Mouse (Mus musculus): ENCODE measurements around the gene Rnf115. TPM values are rescaled to one million over a fixed set of nuclear protein-coding genes. Genes with fewer than 3 reads are reported as not detected.
"Not testable (repeated sequence)": the region's sequence is repeated elsewhere in the genome, so short reads cannot be mapped to it uniquely, and the experiment has no call there.

Gene Rnf115
- polyA plus RNA-seq, 1 experiment from 2014 or later = 64.3 TPM

DNA sequence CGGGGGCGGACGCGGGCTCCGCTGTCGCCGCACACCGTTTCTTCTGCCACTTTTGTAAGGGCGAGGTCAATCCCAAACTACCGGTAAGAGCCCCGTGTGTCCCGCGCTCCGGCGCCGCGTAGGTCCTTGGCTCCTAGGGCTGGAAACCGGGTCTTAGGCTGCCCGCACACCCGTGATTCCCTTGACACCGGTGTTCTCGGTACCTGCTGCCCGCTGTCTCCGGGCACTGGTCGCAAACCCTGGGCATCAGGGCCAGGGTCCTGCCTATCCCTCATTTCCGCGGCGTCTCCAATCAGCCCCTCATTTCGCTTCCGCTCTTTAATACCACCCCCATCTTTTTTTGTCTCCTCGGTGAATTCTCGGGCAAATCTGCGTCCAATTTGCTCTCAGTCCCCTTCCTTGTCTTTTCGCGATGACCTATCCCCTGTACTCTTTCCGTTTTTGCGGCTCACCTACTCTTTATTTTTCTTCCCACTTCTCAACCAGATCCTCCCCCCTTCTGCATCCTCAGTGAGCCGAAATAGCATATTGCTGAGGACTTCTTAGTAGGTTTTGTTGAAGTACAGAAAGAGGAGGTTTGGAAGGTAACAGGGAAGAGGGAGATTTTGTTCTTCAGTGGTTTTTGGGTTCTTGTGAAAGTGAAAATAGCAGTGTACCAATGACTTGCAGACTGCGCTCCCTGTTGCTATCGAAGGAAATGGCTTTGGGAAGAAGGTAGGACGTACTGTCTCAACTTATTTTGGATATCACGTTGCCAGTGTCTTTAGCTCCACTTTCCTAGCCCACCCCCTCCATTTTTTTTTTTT lies 567 bp downstream of the Rnf115 start:
- H3K4me1 ChIP-seq = peaks cover 23% of the 10 kb centered on the region
- peak overlapping the region; percentile 94 for H3K27ac ChIP-seq
- H3K27me3 ChIP-seq (ENCODE audit: low read depth, poor library complexity, severe bottlenecking) = no peaks in the 10 kb centered on the region
- H3K36me3 ChIP-seq = peaks cover 25% of the 10 kb centered on the region
- WGBS = under 1% methylated on average over 42 of the region's 42 CpGs
- no peak for DNase-seq (ENCODE audit: low spot score)
- H3K4me3 ChIP-seq = peak overlapping the region; percentile 96
- H3K9me3 ChIP-seq (replicated peaks) = no peaks in the 10 kb centered on the region

- H3K36me3 ChIP-seq = peaks cover 17% of the 10 kb centered on the region
- 58% methylated on average over 7 of the region's 7 CpGs for WGBS
- no peaks in the 10 kb centered on the region for H3K27me3 ChIP-seq (ENCODE audit: low read depth, poor library complexity, severe bottlenecking)
- H3K4me3 ChIP-seq = peak overlapping the region; percentile 96
- no peaks in the 10 kb centered on the region for H3K9me3 ChIP-seq (replicated peaks)
- no peak for DNase-seq (ENCODE audit: low spot score)
- peaks cover 23% of the 10 kb centered on the region for H3K4me1 ChIP-seq
- H3K27ac ChIP-seq = no peak overlapping the region
Measured at GRCm38 (mm10) chr3:96728634-96729402, 1.4 kb downstream of the Rnf115 start.

GRCm38 (mm10) chr3:96729403-96729784 lies 1.9 kb downstream of the Rnf115 start:
- Histone ChIP-seq H3K4me3 (peak overlapping the region; percentile 96), H3K27ac (no peak overlapping the region), H3K9me3 (replicated peaks) (no peaks in the 10 kb centered on the region), H3K27me3 (ENCODE audit: low read depth, poor library complexity, severe bottlenecking) (no peaks in the 10 kb centered on the region), H3K4me1 (peaks cover 23% of the 10 kb centered on the region), H3K36me3 (peaks cover 13% of the 10 kb centered on the region)
- DNase-seq (ENCODE audit: low spot score) = no peak
- 45% methylated on average over 3 of the region's 3 CpGs for WGBS

GRCm38 (mm10) chr3:96730785-96731184 lies 3.3 kb downstream of the Rnf115 start:
- H3K4me3 ChIP-seq = no peak overlapping the region
- H3K27ac ChIP-seq = no peak overlapping the region
- 0 out of 2 replicates have a peak, but pooled peaks cover 3% of the 10 kb centered on the region for H3K36me3 ChIP-seq
- peaks cover 23% of the 10 kb centered on the region for H3K4me1 ChIP-seq
- WGBS = 80% methylated on average over 5 of the region's 5 CpGs
- H3K9me3 ChIP-seq (replicated peaks) = no peaks in the 10 kb centered on the region
- no peaks in the 10 kb centered on the region for H3K27me3 ChIP-seq (ENCODE audit: low read depth, poor library complexity, severe bottlenecking)
- DNase-seq (ENCODE audit: low spot score) = no peak

DNA sequence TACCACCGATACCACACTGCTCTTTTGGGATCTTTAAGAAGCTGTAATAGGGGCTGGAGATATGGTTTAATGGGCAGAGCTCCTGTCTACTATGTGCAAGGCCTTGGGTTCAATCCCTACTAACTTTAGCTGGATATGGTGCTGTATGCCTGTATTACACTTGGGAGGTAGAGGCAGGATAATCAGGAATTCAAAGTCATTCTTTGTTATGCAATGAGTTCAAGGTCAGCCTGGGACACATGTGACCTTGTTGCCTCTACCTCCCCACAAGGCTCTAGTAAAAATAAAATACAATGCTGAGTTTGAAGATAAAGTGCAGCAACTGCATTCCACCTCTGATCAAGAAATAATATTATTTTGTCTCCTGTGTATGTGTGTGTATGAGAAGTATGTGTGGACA lies 6.5 kb downstream of the Rnf115 start:
- DNase-seq (ENCODE audit: low spot score) = no peak
- Histone ChIP-seq H3K27me3 (ENCODE audit: low read depth, poor library complexity, severe bottlenecking) (no peaks in the 10 kb centered on the region), H3K4me3 (no peak overlapping the region), H3K9me3 (replicated peaks) (no peaks in the 10 kb centered on the region), H3K4me1 (peaks cover 9% of the 10 kb centered on the region), H3K36me3 (0 out of 2 replicates have a peak, but pooled peaks cover 3% of the 10 kb centered on the region), H3K27ac (no peak overlapping the region)
- 96% methylated on average over 1 of the region's 1 CpGs for WGBS

DNA sequence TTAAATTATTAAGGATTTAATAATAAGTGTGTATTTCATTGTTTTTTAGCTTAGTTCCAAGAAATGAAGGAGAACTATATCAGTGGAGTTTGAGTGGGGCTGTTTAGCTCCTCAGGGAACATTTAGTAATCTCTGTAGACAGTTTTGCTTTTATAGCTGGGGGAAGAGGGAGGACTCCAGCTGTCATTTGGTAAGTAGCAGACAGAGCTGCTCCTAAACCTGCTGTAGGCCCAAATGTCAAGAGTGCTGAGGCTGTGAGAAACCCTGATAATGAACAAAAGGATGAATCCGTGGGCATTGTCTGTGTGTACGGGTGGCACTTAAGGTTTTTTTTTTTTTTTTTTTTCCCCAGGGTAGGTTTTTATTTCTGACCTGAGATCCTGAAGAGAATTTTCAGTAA lies 7.7 kb downstream of the Rnf115 start:
- Histone ChIP-seq H3K9me3 (replicated peaks) (no peaks in the 10 kb centered on the region), H3K36me3 (0 out of 2 replicates have a peak, but pooled peaks cover 3% of the 10 kb centered on the region), H3K4me3 (no peak overlapping the region), H3K27ac (no peak overlapping the region), H3K27me3 (ENCODE audit: low read depth, poor library complexity, severe bottlenecking) (no peaks in the 10 kb centered on the region), H3K4me1 (0 out of 2 replicates have a peak, but pooled peaks cover 4% of the 10 kb centered on the region)
- DNase-seq (ENCODE audit: low spot score) = no peak
- WGBS = 98% methylated on average over 2 of the region's 2 CpGs

DNA sequence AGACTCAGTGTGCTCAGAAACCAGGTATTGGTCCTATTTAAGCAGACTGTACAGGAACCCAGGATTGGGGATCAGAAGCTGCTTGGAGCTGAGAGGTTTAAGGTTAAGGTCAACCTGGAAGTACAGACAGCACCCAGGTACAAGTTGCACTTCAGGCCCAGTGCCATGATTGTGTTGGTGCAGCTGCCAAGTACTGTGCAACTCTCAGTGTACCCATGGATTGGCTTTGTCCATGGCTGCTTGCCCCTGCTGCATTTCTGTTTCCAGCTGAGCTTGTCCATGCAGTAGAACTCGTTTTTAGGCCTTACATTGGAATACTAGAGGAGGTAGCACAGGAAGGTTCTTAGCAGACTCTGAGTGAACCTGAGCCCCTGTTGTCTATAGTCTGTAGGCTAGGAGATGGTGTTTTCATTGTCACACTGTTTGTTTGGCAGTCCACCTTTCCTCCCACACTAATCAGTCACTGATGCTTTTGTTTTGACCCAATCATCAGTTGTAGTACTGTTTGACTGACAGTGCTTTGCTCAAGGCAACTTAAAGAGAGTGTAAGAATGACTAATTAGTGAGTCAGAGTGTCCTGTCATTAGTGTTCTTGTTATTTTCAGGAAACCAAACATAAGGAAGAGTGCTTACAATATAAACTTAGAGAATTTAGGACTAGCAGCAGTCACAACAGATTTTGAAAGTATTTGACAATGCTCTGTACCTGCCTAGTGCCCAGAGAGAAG lies 9.7 kb downstream of the Rnf115 start:
- Histone ChIP-seq H3K36me3 (0 out of 2 replicates have a peak, but pooled peaks cover 3% of the 10 kb centered on the region), H3K27me3 (ENCODE audit: low read depth, poor library complexity, severe bottlenecking) (no peaks in the 10 kb centered on the region), H3K4me3 (no peak overlapping the region), H3K4me1 (no peaks in the 10 kb centered on the region), H3K27ac (no peak overlapping the region), H3K9me3 (replicated peaks) (no peaks in the 10 kb centered on the region)
- no peak for DNase-seq (ENCODE audit: low spot score)
- 68% methylated on average over 1 of the region's 1 CpGs for WGBS

DNA sequence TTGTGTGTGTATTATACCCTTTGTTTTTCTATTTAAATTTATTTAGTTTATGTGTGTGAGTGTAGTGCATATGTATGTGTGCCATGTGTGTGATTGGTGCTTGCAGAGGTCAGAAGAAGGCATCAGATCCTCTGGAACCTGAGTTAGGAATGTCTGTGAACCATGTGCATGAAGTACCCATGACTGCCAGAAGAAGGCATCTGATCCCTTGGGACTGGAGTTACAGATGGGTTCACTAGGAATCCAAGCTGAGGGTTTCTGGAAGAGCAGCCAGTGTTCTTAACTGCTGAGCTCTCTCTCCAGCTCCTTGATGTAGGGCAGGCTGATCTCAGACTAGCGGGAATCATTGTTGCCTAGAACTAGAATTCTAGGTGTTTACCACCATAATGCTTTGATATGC lies 10.5 kb downstream of the Rnf115 start:
- no peak overlapping the region for H3K27ac ChIP-seq
- DNase-seq (ENCODE audit: low spot score) = no peak
- H3K36me3 ChIP-seq = no peaks in the 10 kb centered on the region
- WGBS = 93% methylated on average over 1 of the region's 1 CpGs
- no peaks in the 10 kb centered on the region for H3K4me1 ChIP-seq
- H3K27me3 ChIP-seq (ENCODE audit: low read depth, poor library complexity, severe bottlenecking) = no peaks in the 10 kb centered on the region
- H3K9me3 ChIP-seq (replicated peaks) = no peaks in the 10 kb centered on the region
- H3K4me3 ChIP-seq = no peak overlapping the region

DNA sequence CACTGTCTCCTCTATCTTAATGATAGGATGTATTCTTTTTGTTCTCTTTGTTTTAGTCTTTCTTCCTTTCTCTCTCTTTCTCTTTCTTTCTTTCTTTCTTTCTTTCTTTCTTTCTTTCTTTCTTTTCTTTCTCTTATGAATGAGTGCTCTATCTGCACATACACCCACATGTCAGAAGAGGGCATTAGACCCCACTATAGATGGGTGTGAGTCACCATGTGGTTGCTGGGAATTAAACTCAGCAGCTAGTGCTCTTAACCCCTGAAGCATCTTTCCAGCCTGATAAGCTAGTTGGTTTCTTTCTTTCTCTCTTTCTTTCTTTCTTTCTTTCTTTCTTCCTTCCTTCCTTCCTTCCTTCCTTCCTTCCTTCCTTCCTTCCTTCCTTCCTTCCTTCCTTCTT lies 12.8 kb downstream of the Rnf115 start:
- H3K36me3 ChIP-seq = not testable (repeated sequence)

DNA sequence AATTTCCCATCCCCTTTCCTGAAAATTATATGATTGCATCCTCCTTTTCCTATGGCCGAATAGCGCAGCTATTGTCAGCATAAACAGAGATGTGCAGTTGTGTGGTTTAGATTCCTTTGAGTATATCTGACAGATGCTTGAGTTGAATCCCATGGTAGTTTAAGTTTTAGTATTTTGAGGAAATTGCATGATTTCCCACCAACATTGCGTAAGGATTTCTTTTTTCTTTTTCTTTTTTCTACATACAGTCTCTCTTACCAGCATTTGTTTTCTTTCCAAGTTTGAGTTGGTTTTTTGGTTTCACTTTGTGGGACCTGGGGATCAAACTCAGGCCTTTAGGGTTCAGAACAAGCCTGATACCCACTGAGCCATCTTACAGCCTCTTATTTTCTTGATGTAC lies 16.9 kb downstream of the Rnf115 start:
- H3K9me3 ChIP-seq (replicated peaks) = no peaks in the 10 kb centered on the region

More for the DNA sequence above, 12.8 kb downstream of the Rnf115 start:
- H3K27me3 ChIP-seq (ENCODE audit: low read depth, poor library complexity, severe bottlenecking); H3K27ac ChIP-seq; H3K4me1 ChIP-seq; H3K4me3 ChIP-seq; H3K9me3 ChIP-seq (replicated peaks); DNase-seq (ENCODE audit: low spot score): not testable (repeated sequence)

DNA sequence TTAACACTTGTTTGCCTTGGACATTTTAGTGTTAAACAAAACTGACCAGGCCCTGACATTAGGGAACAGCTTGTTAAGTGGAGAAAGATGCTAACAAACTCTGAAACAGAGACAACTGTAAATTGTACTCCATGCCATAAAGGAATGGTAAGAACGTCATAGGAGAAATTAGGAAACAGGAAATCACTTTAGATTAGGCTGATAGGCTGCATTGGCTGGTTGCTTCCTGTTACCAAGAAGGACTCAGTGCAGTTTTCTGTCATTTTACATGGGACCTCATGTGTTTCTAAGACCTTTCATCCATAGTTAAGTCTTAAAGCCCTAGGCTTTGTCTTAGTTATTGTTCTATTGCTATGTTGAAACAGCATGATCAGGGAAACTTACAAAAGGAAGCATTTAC lies 19.4 kb downstream of the Rnf115 start:
- no peaks in the 10 kb centered on the region for H3K9me3 ChIP-seq (replicated peaks)
- 69% methylated on average over 1 of the region's 1 CpGs for WGBS
- H3K36me3 ChIP-seq = no peaks in the 10 kb centered on the region
- no peaks in the 10 kb centered on the region for H3K27me3 ChIP-seq (ENCODE audit: low read depth, poor library complexity, severe bottlenecking)
- H3K4me3 ChIP-seq = no peak overlapping the region
- no peak for DNase-seq (ENCODE audit: low spot score)
- no peak overlapping the region for H3K27ac ChIP-seq
- no peaks in the 10 kb centered on the region for H3K4me1 ChIP-seq

More for the DNA sequence above, 16.9 kb downstream of the Rnf115 start:
- no peak for DNase-seq (ENCODE audit: low spot score)
- WGBS = 95% methylated on average over 3 of the region's 3 CpGs
- H3K27me3 ChIP-seq (ENCODE audit: low read depth, poor library complexity, severe bottlenecking) = no peaks in the 10 kb centered on the region
- H3K36me3 ChIP-seq = no peaks in the 10 kb centered on the region
- no peaks in the 10 kb centered on the region for H3K4me1 ChIP-seq
- H3K27ac ChIP-seq = no peak overlapping the region
- H3K4me3 ChIP-seq = no peak overlapping the region

DNA sequence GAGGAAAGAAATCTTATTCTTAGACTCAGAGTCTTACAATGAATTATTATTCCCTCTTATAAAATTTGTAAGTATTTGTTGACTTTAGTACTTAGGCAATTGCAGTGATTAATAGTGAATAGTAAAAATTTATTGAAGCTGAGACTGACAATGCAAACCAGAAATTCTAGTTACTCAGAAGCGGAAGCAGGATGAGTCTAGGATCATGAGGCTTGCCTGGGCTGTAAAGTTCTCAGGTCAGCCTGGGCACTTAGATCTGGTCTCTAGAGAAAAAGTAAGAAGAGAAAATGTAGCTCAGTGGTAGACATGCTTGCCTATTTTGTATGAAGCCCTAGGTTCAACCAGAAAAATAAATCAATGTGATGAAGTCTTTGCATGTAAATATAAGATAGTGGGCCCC lies 28.5 kb downstream of the Rnf115 start:
- H3K4me1 ChIP-seq = no peaks in the 10 kb centered on the region

DNA sequence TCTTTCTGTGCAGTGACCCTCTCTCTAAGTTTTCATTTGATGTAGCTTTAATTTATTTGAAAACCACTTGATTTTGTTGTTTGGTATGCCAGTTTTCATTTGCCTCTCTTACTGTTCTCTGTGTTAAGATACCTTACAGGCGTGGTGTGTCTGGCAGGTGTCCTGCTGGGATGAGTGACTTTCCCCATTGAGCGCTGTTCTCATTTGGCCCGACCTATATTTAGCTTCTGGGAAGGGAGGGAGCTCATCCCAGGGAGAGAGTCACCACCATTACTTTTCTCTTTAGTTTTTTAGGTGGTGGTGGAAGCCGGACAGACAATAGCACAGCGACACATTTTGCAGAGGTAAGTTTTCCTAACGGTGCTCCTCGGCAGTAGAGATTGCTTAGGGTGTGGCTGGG lies 30.2 kb downstream of the Rnf115 start:
- peaks cover 32% of the 10 kb centered on the region for H3K36me3 ChIP-seq
- H3K27me3 ChIP-seq (ENCODE audit: low read depth, poor library complexity, severe bottlenecking) = no peaks in the 10 kb centered on the region
- WGBS = 82% methylated on average over 7 of the region's 7 CpGs
- H3K4me3 ChIP-seq = no peak overlapping the region
- no peaks in the 10 kb centered on the region for H3K9me3 ChIP-seq (replicated peaks)
- H3K4me1 ChIP-seq = no peaks in the 10 kb centered on the region
- DNase-seq (ENCODE audit: low spot score) = no peak
- no peak overlapping the region for H3K27ac ChIP-seq

More for the DNA sequence above, 28.5 kb downstream of the Rnf115 start:
- H3K36me3 ChIP-seq = peaks cover 23% of the 10 kb centered on the region
- H3K27ac ChIP-seq = no peak overlapping the region
- DNase-seq (ENCODE audit: low spot score) = no peak
- no peaks in the 10 kb centered on the region for H3K9me3 ChIP-seq (replicated peaks)
- WGBS = 100% methylated on average over 1 of the region's 1 CpGs
- no peak overlapping the region for H3K4me3 ChIP-seq
- H3K27me3 ChIP-seq (ENCODE audit: low read depth, poor library complexity, severe bottlenecking) = no peaks in the 10 kb centered on the region

Data from limb, embryonic 10.5 days (tissue).